Mouse (Mus musculus): ENCODE data around the gene Colec11. TPM values are rescaled to one million over a fixed set of nuclear protein-coding genes. Genes with fewer than 3 reads are reported as not detected.

Colec11 gene
- total and polyA plus RNA-seq, 3 experiments, result 0.54 to 0.74 TPM; not detected in 1

- TF ChIP-seq ETS1 (IDR thresholded peaks at IDR 0.05; ENCODE audit: low read depth, low read length), result peak; percentile 58; the same call in 1 of the 2 replicates
- TF ChIP-seq RCOR1 (IDR thresholded peaks at IDR 0.05; ENCODE audit: low read depth, low read length), result peak; percentile 86
- peak; percentile 30; the same call in 1 of the 2 replicates for TF ChIP-seq TAL1 (IDR thresholded peaks at IDR 0.05; ENCODE audit: low read length)
- no peak for TF ChIP-seq MYB (IDR thresholded peaks at IDR 0.05; ENCODE audit: low read depth, low read length)
- peak in 1 of 2 experiments; percentile 69; a peak in 3 of 4 replicates for TF ChIP-seq EP300 (IDR thresholded peaks at IDR 0.05; ENCODE audit: low read depth in 1 of 2, low read length in 2 of 2)
- no peak for TF ChIP-seq CTCF (IDR thresholded peaks at IDR 0.05 in 2 of 3, conservative IDR thresholded peaks at IDR 0.05 in 1 of 3; ENCODE audit: control insufficient read depth in 1 of 3, insufficient read depth in 1 of 3, low read depth in 2 of 3, low read length in 3 of 3, poor library complexity in 1 of 3, severe bottlenecking in 1 of 3)
- TF ChIP-seq MAZ (IDR thresholded peaks at IDR 0.05; ENCODE audit: low read depth, low read length), result no peak
- TF ChIP-seq GATA1 (IDR thresholded peaks at IDR 0.05; ENCODE audit: low read depth, low read length), result peak; percentile 57
- no peak for TF ChIP-seq ZNF384 (IDR thresholded peaks at IDR 0.05; ENCODE audit: low read depth, low read length)
- TF ChIP-seq UBTF (IDR thresholded peaks at IDR 0.05; ENCODE audit: borderline replicate concordance, insufficient read depth, low read depth, low read length), result no peak
- no peak for TF ChIP-seq USF1 (IDR thresholded peaks at IDR 0.05; ENCODE audit: low read depth, low read length)
- no peak for TF ChIP-seq POLR2AphosphoS5 (IDR thresholded peaks at IDR 0.05; ENCODE audit: borderline replicate concordance, low read depth, low read length)
- TF ChIP-seq TCF12 (IDR thresholded peaks at IDR 0.05; ENCODE audit: low read depth, low read length), result peak; percentile 40; the same call in 1 of the 2 replicates
- no peaks in the 10 kb centered on the region for H3K27me3 ChIP-seq (ENCODE audit: control insufficient read depth in 1 of 2, insufficient read depth in 2 of 2, low read length in 2 of 2)
- H3K4me3 ChIP-seq (ENCODE audit: control insufficient read depth in 1 of 2, insufficient read depth in 1 of 2, low read depth in 2 of 2, low read length in 2 of 2), result peak overlapping the region in 1 of 2 experiments; percentile 0; a peak in 1 of 4 replicates
- H3K79me2 ChIP-seq (ENCODE audit: control insufficient read depth, insufficient read depth, low read length, poor library complexity), result no peaks in the 10 kb centered on the region
- H3K9me3 ChIP-seq (replicated peaks; ENCODE audit: insufficient read depth, low read length), result no peaks in the 10 kb centered on the region
- DNase-seq (ENCODE audit: low read depth, low spot score), result peak; percentile 59
- H3K27ac ChIP-seq (ENCODE audit: control insufficient read depth, low read depth, low read length), result no peak overlapping the region
- peaks cover 0 to 23% of the 10 kb centered on the region in 2 experiments; a peak in 2 of 4 replicates for H3K36me3 ChIP-seq (ENCODE audit: control insufficient read depth in 1 of 2, insufficient read depth in 2 of 2, low read length in 2 of 2)
- peaks cover 2 to 63% of the 10 kb centered on the region in 2 experiments; a peak in 3 of 4 replicates for H3K4me1 ChIP-seq (ENCODE audit: control insufficient read depth in 1 of 2, insufficient read depth in 2 of 2, low read length in 2 of 2)
- H3K9ac ChIP-seq (ENCODE audit: control insufficient read depth, low read depth, low read length, poor library complexity, severe bottlenecking), result peak overlapping the region; percentile 9
Observed at GRCm38 (mm10) chr12:28622167-28622532, 1.0 kb downstream of the Colec11 start.

GRCm38 (mm10) chr12:28621451-28622166 lies 1.6 kb downstream of the Colec11 start:
- H3K27me3 ChIP-seq (ENCODE audit: control insufficient read depth in 1 of 2, insufficient read depth in 2 of 2, low read length in 2 of 2), result no peaks in the 10 kb centered on the region
- no peak for TF ChIP-seq SMC3 (IDR thresholded peaks at IDR 0.05; ENCODE audit: low read depth, low read length)
- no peak for TF ChIP-seq TBP (IDR thresholded peaks at IDR 0.05; ENCODE audit: low read depth, low read length)
- no peak for TF ChIP-seq TAL1 (IDR thresholded peaks at IDR 0.05; ENCODE audit: low read length)
- no peak for TF ChIP-seq POLR2AphosphoS2 (IDR thresholded peaks at IDR 0.05; ENCODE audit: low read length)
- TF ChIP-seq POLR2AphosphoS5 (IDR thresholded peaks at IDR 0.05; ENCODE audit: borderline replicate concordance, low read depth, low read length), result no peak
- TF ChIP-seq GATA1 (IDR thresholded peaks at IDR 0.05; ENCODE audit: low read depth, low read length), result no peak
- TF ChIP-seq GABPA (IDR thresholded peaks at IDR 0.05; ENCODE audit: low read depth, low read length), result no peak
- no peak for TF ChIP-seq MAX (IDR thresholded peaks at IDR 0.05; ENCODE audit: low read length)
- no peak for TF ChIP-seq ZKSCAN1 (IDR thresholded peaks at IDR 0.05; ENCODE audit: low read depth, low read length)
- no peak for TF ChIP-seq MXI1 (IDR thresholded peaks at IDR 0.05; ENCODE audit: low read depth, low read length)
- TF ChIP-seq ELF1 (IDR thresholded peaks at IDR 0.05; ENCODE audit: low read depth, low read length), result no peak
- no peak for TF ChIP-seq ZC3H11A (IDR thresholded peaks at IDR 0.05; ENCODE audit: low read depth, low read length)
- TF ChIP-seq HCFC1 (IDR thresholded peaks at IDR 0.05; ENCODE audit: low read depth, low read length), result no peak
- TF ChIP-seq UBTF (IDR thresholded peaks at IDR 0.05; ENCODE audit: borderline replicate concordance, insufficient read depth, low read depth, low read length), result no peak
- H3K4me1 ChIP-seq (ENCODE audit: control insufficient read depth in 1 of 2, insufficient read depth in 2 of 2, low read length in 2 of 2), result peaks cover 2 to 66% of the 10 kb centered on the region in 2 experiments; a peak in 3 of 4 replicates
- peak overlapping the region; percentile 9 for H3K9ac ChIP-seq (ENCODE audit: control insufficient read depth, low read depth, low read length, poor library complexity, severe bottlenecking)
- H3K79me2 ChIP-seq (ENCODE audit: control insufficient read depth, insufficient read depth, low read length, poor library complexity), result no peaks in the 10 kb centered on the region
- H3K4me3 ChIP-seq (ENCODE audit: control insufficient read depth in 1 of 2, insufficient read depth in 1 of 2, low read depth in 2 of 2, low read length in 2 of 2), result peak overlapping the region in 1 of 2 experiments; percentile 0; a peak in 2 of 4 replicates
- peaks cover 0 to 23% of the 10 kb centered on the region in 2 experiments; a peak in 2 of 4 replicates for H3K36me3 ChIP-seq (ENCODE audit: control insufficient read depth in 1 of 2, insufficient read depth in 2 of 2, low read length in 2 of 2)
- H3K9me3 ChIP-seq (replicated peaks; ENCODE audit: insufficient read depth, low read length), result no peaks in the 10 kb centered on the region
- H3K27ac ChIP-seq (ENCODE audit: control insufficient read depth, low read depth, low read length), result no peak overlapping the region
- no peak for DNase-seq (ENCODE audit: low read depth, low spot score)
